Mouse (Mus musculus) frontal cortex, adult 2 months (tissue): ENCODE results near the gene Sptlc3. TPM values are rescaled to one million over a fixed set of nuclear protein-coding genes. Genes with fewer than 3 reads are reported as not detected.

ENCODE experiments used
- DNase-seq, 2 experiments: peaks; one replicate each; pipeline ENCODE4 v3.0.0; 2022; ENCODE audit warnings: low spot score in 1 of 2; ENCODE audit errors: extremely low spot score in 1 of 2
- polyA plus RNA-seq: library from polyadenylated mRNA; depleted of rRNA; stranded (reverse); fragments of >200 nt; gene quantifications from 2 replicates; pipeline ENCODE4 v1.2.3, GENCODE M21; 2012; rRNA removed

The Sptlc3 gene
- polyA plus RNA-seq, 1 experiment = not detected

- no peak for DNase-seq
Observed at GRCm38 (mm10) chr2:139629653-139630052, 135.9 kb downstream of the Sptlc3 start.

GRCm38 (mm10) chr2:139634506-139634905, 140.8 kb downstream of the Sptlc3 start:
- no peak for DNase-seq

DNA sequence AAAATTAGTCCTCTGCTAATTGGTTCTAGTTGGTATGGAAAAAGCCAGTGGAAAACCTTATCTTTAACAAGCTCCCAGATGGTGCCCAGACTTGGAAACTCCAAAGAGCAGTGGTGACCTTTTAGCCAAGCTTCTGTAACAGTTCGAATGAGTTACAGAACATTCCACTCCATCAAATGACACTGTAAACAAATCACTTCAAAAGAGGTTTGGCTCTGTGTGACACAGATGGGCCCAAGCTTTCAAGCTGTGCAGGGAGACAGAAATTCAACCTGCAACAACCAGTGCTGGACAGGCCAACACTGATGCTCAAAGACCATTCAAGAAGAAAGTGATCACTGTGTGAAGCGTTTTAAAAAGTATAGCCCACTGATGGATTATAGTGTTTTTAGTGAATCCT, 144.1 kb downstream of the Sptlc3 start:
- DNase-seq = no peak

- no peak for DNase-seq
Observed at GRCm38 (mm10) chr2:139641757-139642385, 148.2 kb downstream of the Sptlc3 start.

- peak; percentile 39 to 53 for DNase-seq
Observed at GRCm38 (mm10) chr2:139649518-139649917, 155.8 kb downstream of the Sptlc3 start.

DNA sequence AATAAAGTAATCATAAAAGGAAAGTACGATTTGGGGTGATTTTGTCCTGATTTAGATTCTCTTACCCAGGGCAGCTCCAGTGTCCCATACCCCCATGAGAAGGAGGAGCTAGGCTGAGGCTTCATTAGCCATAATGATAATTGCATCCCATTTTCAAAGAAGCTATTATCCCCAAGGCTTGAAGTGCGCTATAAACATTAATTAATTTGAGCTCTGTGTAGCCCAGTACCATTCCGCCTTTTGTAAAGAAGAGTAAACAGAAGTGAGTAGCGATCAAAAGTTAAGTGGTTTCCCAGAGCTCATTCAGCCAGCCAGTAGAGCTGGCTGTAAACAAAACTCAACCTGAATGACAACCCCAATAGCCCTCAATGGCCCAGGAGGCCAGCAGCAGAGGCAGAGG, 163.0 kb downstream of the Sptlc3 start:
- DNase-seq = no peak

GRCm38 (mm10) chr2:139671838-139672237, 178.1 kb downstream of the Sptlc3 start:
- DNase-seq = no peak

DNA sequence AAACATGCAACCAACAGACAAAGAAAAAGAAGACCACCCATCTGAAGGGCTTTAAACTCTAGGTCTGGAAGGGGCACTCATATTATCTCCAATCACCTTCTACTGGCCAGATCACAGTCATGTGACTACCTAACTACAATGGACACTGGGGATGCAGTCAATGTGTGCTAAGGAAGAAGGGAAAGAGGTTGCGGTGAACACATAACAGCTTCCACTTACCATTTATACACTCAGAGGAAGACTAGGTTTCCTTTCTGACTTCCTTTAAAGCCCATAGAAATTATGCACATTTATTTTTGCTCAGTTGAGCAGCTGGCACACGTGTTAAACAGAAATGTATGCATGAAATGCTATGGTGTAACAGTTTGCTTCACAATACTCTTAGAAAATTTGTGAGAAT, 178.7 kb downstream of the Sptlc3 start:
- DNase-seq = no peak

- peak; percentile 49 to 81 for DNase-seq
Observed at GRCm38 (mm10) chr2:139677065-139677762, 183.5 kb downstream of the Sptlc3 start.

DNA sequence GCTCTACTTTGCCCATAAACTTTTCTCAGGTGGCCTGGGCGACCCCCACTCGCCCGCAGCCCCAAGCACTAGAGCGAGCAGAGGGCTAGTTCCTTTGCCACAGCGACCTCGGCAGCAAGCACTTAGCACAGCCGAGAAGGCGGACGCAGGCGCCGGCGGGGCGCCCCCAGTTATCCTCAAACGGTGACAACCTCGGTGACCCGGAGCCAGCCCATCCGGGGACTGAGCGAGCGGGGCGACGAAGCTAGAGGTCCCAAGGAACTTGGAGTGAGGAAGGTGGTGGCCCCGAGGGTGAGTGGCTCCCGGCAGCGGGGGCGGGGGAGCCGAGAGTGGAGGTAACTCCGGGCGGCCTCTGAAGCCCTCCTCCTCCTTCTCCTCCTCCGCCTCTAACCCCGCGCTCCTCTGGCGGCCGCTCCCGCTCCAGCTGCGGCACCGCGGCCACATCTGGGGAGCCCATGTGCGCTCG, 184.1 kb downstream of the Sptlc3 start, which contains the start of gene Ism1:
Gene Ism1, plus strand, starts transcription at position 370 of the 466 bp plus-strand sequence.
- peak; percentile 5 to 24 for DNase-seq

GRCm38 (mm10) chr2:139678275-139679140, 184.8 kb downstream of the Sptlc3 start:
- peak; percentile 9 to 55 for DNase-seq

- DNase-seq = no peak
Observed at GRCm38 (mm10) chr2:139682540-139682939, 188.8 kb downstream of the Sptlc3 start.

Other genes with a start within 250 kb of the Sptlc3 start
- gene Ism1, start 184.3 kb downstream of the Sptlc3 start, polyA plus RNA-seq = 2.9 and 3.9 TPM in 2 replicates